Mouse (Mus musculus) layer of hippocampus, postnatal 25 days (tissue): Measurements from ENCODE around the gene Nnmt. TPM values are rescaled to one million over a fixed set of nuclear protein-coding genes. Genes with fewer than 3 reads are reported as not detected.

Experiments
- DNase-seq, 2 experiments: peaks; one replicate each; pipeline ENCODE4 v3.0.0; 2022; ENCODE audit warnings: mixed read lengths in 2 of 2, low spot score in 1 of 2; ENCODE audit errors: extremely low spot score in 1 of 2
- total RNA-seq, 2 experiments: library from RNA; stranded (reverse); gene quantifications; 2 replicates each; pipeline ENCODE4 v1.2.3; 2021

Gene Nnmt
- total RNA-seq, 2 experiments from 2014 or later: 1.2 to 1.6 TPM

- no peak for DNase-seq
Observed at GRCm38 (mm10) chr9:48580808-48581207, 24.1 kb downstream of the Nnmt start.

- no peak for DNase-seq
Observed at GRCm38 (mm10) chr9:48562388-48562787, 42.6 kb downstream of the Nnmt start.

GRCm38 (mm10) chr9:48559482-48560139 lies 45.3 kb downstream of the Nnmt start:
- peak; percentile 27 to 66 for DNase-seq

- no peak for DNase-seq
Observed at GRCm38 (mm10) chr9:48558637-48559036, 46.3 kb downstream of the Nnmt start.

DNA sequence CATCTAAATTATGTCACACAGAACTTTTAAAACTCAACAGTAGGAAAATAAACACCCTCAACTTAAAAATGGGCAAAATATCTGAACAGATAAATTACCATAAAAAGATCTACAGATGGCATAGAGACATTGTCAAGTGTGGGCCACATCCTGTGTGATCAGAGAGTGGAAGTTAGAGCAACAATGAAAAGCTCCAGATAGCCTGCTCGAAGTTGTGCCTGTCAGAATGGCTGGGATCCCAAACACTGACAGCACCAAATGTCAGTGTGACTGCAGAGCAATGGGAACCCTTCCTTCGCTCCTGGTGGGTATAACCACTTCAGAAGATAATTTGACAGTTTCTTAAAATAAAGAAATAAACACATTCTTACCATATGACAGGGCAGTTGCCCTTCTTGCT lies 55.9 kb downstream of the Nnmt start:
- no peak for DNase-seq

DNA sequence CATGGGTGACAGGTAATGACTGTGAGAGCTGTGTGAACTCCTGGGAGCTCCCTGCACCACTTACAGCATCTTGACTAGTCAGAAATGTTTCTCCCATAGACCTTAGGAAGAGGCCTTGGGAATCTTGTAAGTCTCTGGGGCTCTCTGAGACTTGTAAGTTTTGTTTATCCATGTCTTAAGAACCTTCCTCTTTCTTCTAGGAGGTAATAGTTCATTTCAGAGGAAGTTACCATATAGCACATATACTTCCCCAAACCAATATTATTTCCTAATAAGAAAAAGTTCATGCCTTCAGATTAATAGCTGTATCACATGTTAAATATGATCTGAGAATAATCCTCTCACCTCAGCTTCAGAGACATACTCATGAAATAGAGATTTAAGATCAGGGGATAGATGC lies 57.7 kb downstream of the Nnmt start:
- DNase-seq: no peak

Other genes starting within 250 kb of the Nnmt start
- gene Rexo2, start 124.5 kb downstream of the Nnmt start, total RNA-seq: 10 to 100 TPM; 89.7 to 95.9 TPM
- 10 to 100 TPM; 37.8 to 38.6 TPM for gene Rbm7, start 109.9 kb downstream of the Nnmt start, total RNA-seq
- gene Gm5617, start 109.7 kb downstream of the Nnmt start, total RNA-seq: 10 to 100 TPM; 11.7 to 14.2 TPM
- gene Zbtb16, start 231.1 kb upstream of the Nnmt start, total RNA-seq: 100 to 1,000 TPM; 103 TPM